Mouse (Mus musculus): ENCODE measurements around the gene Adcy3. TPM values are rescaled to one million over a fixed set of nuclear protein-coding genes. Genes with fewer than 3 reads are reported as not detected.
"Not testable (repeated sequence)": the region's sequence is repeated elsewhere in the genome, so short reads cannot be mapped to it uniquely, and the experiment has no call there.

The Adcy3 gene
- polyA plus RNA-seq, 1 experiment from 2014 or later, result 8.1 TPM

GRCm38 (mm10) chr12:4230156-4230555, 97.3 kb downstream of the Adcy3 start:
- no peaks in the 10 kb centered on the region for H3K27me3 ChIP-seq (ENCODE audit: low read depth, poor library complexity, severe bottlenecking)
- peaks cover 63% of the 10 kb centered on the region for H3K36me3 ChIP-seq
- no peak overlapping the region for H3K27ac ChIP-seq
- WGBS, result 94% methylated on average over 7 of the region's 7 CpGs
- no peaks in the 10 kb centered on the region for H3K9me3 ChIP-seq (replicated peaks)
- H3K4me3 ChIP-seq, result no peak overlapping the region
- DNase-seq (ENCODE audit: low spot score), result no peak
- H3K4me1 ChIP-seq, result peaks cover 11% of the 10 kb centered on the region

GRCm38 (mm10) chr12:4232777-4233176, 99.9 kb downstream of the Adcy3 start:
- DNase-seq (ENCODE audit: low spot score), result no peak
- Histone ChIP-seq H3K36me3 (peaks cover 37% of the 10 kb centered on the region), H3K4me1 (peaks cover 11% of the 10 kb centered on the region), H3K4me3 (peak overlapping the region; percentile 71), H3K27ac (no peak overlapping the region), H3K27me3 (ENCODE audit: low read depth, poor library complexity, severe bottlenecking) (no peaks in the 10 kb centered on the region), H3K9me3 (replicated peaks) (no peaks in the 10 kb centered on the region)
- WGBS, result 65% methylated on average over 4 of the region's 4 CpGs

- Histone ChIP-seq H3K4me1 (peaks cover 11% of the 10 kb centered on the region), H3K36me3 (peaks cover 32% of the 10 kb centered on the region), H3K27me3 (ENCODE audit: low read depth, poor library complexity, severe bottlenecking) (no peaks in the 10 kb centered on the region), H3K4me3 (peak within 1 kb of the TSS; percentile 71), H3K27ac (peak within 1 kb of the TSS; percentile 94), H3K9me3 (replicated peaks) (no peaks in the 10 kb centered on the region)
- peak; percentile 95 for DNase-seq (ENCODE audit: low spot score)
- WGBS, result under 1% methylated on average over 50 of the region's 50 CpGs
These were observed 100.9 kb downstream of the Adcy3 start, which contains the start of the genes Ptrhd1 and Cenpo for GRCm38 (mm10) chr12:4233572-4234508. Gene Ptrhd1, plus strand, starts transcription at chr12:4234027. Gene Cenpo, minus strand, starts transcription at chr12:4234294.

GRCm38 (mm10) chr12:4237481-4237880, 104.6 kb downstream of the Adcy3 start:
- Histone ChIP-seq H3K9me3 (replicated peaks) (no peaks in the 10 kb centered on the region), H3K4me1 (peaks cover 8% of the 10 kb centered on the region), H3K4me3 (no peak overlapping the region), H3K27me3 (ENCODE audit: low read depth, poor library complexity, severe bottlenecking) (no peaks in the 10 kb centered on the region), H3K27ac (no peak overlapping the region), H3K36me3 (0 out of 2 replicates have a peak, but pooled peaks cover 5% of the 10 kb centered on the region)
- no peak for DNase-seq (ENCODE audit: low spot score)
- 92% methylated on average over 15 of the region's 15 CpGs for WGBS

- H3K27ac ChIP-seq; H3K27me3 ChIP-seq (ENCODE audit: low read depth, poor library complexity, severe bottlenecking): not testable (repeated sequence)
- 85% methylated on average over 8 of the region's 8 CpGs for WGBS
These were observed 107.4 kb downstream of the Adcy3 start for GRCm38 (mm10) chr12:4240281-4240680.

GRCm38 (mm10) chr12:4243805-4244204, 110.9 kb downstream of the Adcy3 start:
- Histone ChIP-seq H3K4me1 (no peaks in the 10 kb centered on the region), H3K27me3 (ENCODE audit: low read depth, poor library complexity, severe bottlenecking) (no peaks in the 10 kb centered on the region), H3K4me3 (no peak overlapping the region), H3K9me3 (replicated peaks) (no peaks in the 10 kb centered on the region), H3K36me3 (no peaks in the 10 kb centered on the region), H3K27ac (no peak overlapping the region)
- DNase-seq (ENCODE audit: low spot score), result no peak
- WGBS, result 87% methylated on average over 2 of the region's 2 CpGs

More at GRCm38 (mm10) chr12:4240281-4240680, 107.4 kb downstream of the Adcy3 start:
- not testable (repeated sequence) for H3K4me3 ChIP-seq; H3K9me3 ChIP-seq (replicated peaks); H3K36me3 ChIP-seq; DNase-seq (ENCODE audit: low spot score); H3K4me1 ChIP-seq

GRCm38 (mm10) chr12:4245742-4246141, 112.8 kb downstream of the Adcy3 start:
- no peak for DNase-seq (ENCODE audit: low spot score)
- no peaks in the 10 kb centered on the region for H3K27me3 ChIP-seq (ENCODE audit: low read depth, poor library complexity, severe bottlenecking)
- no peak overlapping the region for H3K4me3 ChIP-seq
- H3K9me3 ChIP-seq (replicated peaks), result no peaks in the 10 kb centered on the region
- no peaks in the 10 kb centered on the region for H3K36me3 ChIP-seq
- no peaks in the 10 kb centered on the region for H3K4me1 ChIP-seq
- H3K27ac ChIP-seq, result no peak overlapping the region
- 84% methylated on average over 10 of the region's 10 CpGs for WGBS

GRCm38 (mm10) chr12:4249786-4250185, 116.9 kb downstream of the Adcy3 start:
- Histone ChIP-seq H3K27ac (no peak overlapping the region), H3K4me1 (no peaks in the 10 kb centered on the region), H3K27me3 (ENCODE audit: low read depth, poor library complexity, severe bottlenecking) (no peaks in the 10 kb centered on the region), H3K36me3 (no peaks in the 10 kb centered on the region), H3K4me3 (no peak overlapping the region), H3K9me3 (replicated peaks) (no peaks in the 10 kb centered on the region)
- no peak for DNase-seq (ENCODE audit: low spot score)
- WGBS, result 93% methylated on average over 6 of the region's 6 CpGs

GRCm38 (mm10) chr12:4252742-4253655, 120.1 kb downstream of the Adcy3 start:
- 92% methylated on average over 16 of the region's 16 CpGs for WGBS
- Histone ChIP-seq H3K9me3 (replicated peaks) (no peaks in the 10 kb centered on the region), H3K27ac (no peak overlapping the region), H3K4me3 (no peak overlapping the region), H3K4me1 (no peaks in the 10 kb centered on the region), H3K36me3 (no peaks in the 10 kb centered on the region), H3K27me3 (ENCODE audit: low read depth, poor library complexity, severe bottlenecking) (no peaks in the 10 kb centered on the region)
- no peak for DNase-seq (ENCODE audit: low spot score)

Other genes starting within 250 kb of the Adcy3 start
- gene Pomc, start 178.2 kb upstream of the Adcy3 start, polyA plus RNA-seq (2016; fragmentation: Nextera tagmentation; extraction: Ambion mirVana), result 4.0 and 4.5 TPM in 2 replicates
- gene Efr3b, start 94.2 kb upstream of the Adcy3 start, polyA plus RNA-seq (2016; fragmentation: Nextera tagmentation; extraction: Ambion mirVana), result 4.8 and 8.4 TPM in 2 replicates
- gene Dnajc27, start 50.5 kb upstream of the Adcy3 start, polyA plus RNA-seq (2016; fragmentation: Nextera tagmentation; extraction: Ambion mirVana), result 9.5 and 11.7 TPM in 2 replicates
- 5.9 and 6.0 TPM in 2 replicates for gene Ptrhd1, start 100.9 kb downstream of the Adcy3 start, polyA plus RNA-seq (2016; fragmentation: Nextera tagmentation; extraction: Ambion mirVana)
- 20.9 and 22.0 TPM in 2 replicates for gene Cenpo, start 101.2 kb downstream of the Adcy3 start, polyA plus RNA-seq (2016; fragmentation: Nextera tagmentation; extraction: Ambion mirVana)